Mouse (Mus musculus): ENCODE measurements at regions not wholly inside any gene's neighbourhood (a gene's known extent, or its start where the extent isn't known, plus 50 kb on each side); places are given as distances from the start of the nearest gene placed in this dataset.

DNA sequence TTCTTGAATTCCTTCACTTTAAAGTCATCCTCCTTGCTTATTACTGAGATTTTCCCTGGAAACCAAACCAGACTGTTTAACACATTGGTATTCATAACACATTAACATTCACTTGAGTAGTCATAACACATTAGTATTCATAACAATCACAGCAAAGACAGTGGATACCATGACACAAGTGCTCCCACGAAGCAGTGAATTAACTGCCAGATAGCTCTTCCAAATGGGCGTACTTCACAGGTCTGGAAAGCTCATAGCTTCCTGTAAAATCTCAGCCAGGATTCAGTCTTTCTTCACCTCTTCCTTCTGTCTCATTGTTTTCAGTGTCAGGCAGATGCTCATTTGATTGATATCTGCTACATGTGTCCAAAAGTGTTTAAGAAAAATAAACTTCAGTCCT, 545.7 kb downstream of the Epm2a start:
- Histone ChIP-seq H3K4me1 (ENCODE audit: control insufficient read depth in 1 of 2, insufficient read depth in 2 of 2) (no peaks in the 10 kb centered on the region), H3K4me2 (ENCODE audit: insufficient read depth, low read depth, poor library complexity, severe bottlenecking) (no peak overlapping the region), H3K27ac (ENCODE audit: insufficient read depth, low read depth) (no peak overlapping the region), H3K79me2 (replicated peaks; ENCODE audit: control insufficient read depth, extremely low read depth, insufficient read depth, poor library complexity, severe bottlenecking) (no peaks in the 10 kb centered on the region), H3K9me3 (replicated peaks; ENCODE audit: low read length) (no peaks in the 10 kb centered on the region), H3K27me3 (replicated peaks) (no peaks in the 10 kb centered on the region), H3K36me3 (replicated peaks in 1 of 2; ENCODE audit: control insufficient read depth in 1 of 2, insufficient read depth in 1 of 2, low read length in 1 of 2) (no peaks in the 10 kb centered on the region), H3K4me3 (replicated peaks in 1 of 3; ENCODE audit: low read depth in 2 of 3, low read length in 2 of 3, poor library complexity in 1 of 3) (no peak overlapping the region), H3K9ac (ENCODE audit: insufficient read depth, low read depth) (no peak overlapping the region)
- in situ Hi-C loops (cut with MboI; ENCODE audit: low pct_ligation_motif_present, low pct_unique_long_range_greater_than_20kb, low sequenced_read_pairs) (no loop called here), dilution Hi-C loops (cut with MboI; ENCODE audit: extremely low pct_ligation_motif_present, extremely low pct_unique_long_range_greater_than_20kb, low sequenced_read_pairs) (no loop called here)
- TF ChIP-seq ETS1 (conservative IDR thresholded peaks at IDR 0.05; ENCODE audit: low read depth, low read length): no peak
- no peak for TF ChIP-seq MEF2A (IDR thresholded peaks at IDR 0.05; ENCODE audit: borderline replicate concordance, low read depth, low read length)
- TF ChIP-seq E2F4 (IDR thresholded peaks at IDR 0.05; ENCODE audit: insufficient replicate concordance, low read depth, low read length): no peak
- TF ChIP-seq BHLHE40 (IDR thresholded peaks at IDR 0.05; ENCODE audit: low read depth, low read length): no peak
- no peak for TF ChIP-seq ZNF384 (IDR thresholded peaks at IDR 0.05; ENCODE audit: low read depth, low read length)
- no peak for TF ChIP-seq MAX (IDR thresholded peaks at IDR 0.05; ENCODE audit: low read length)
- no peak for TF ChIP-seq ZC3H11A (IDR thresholded peaks at IDR 0.05; ENCODE audit: low read depth, low read length)
- DNase-seq (ENCODE audit: extremely low read depth): no peak

DNA sequence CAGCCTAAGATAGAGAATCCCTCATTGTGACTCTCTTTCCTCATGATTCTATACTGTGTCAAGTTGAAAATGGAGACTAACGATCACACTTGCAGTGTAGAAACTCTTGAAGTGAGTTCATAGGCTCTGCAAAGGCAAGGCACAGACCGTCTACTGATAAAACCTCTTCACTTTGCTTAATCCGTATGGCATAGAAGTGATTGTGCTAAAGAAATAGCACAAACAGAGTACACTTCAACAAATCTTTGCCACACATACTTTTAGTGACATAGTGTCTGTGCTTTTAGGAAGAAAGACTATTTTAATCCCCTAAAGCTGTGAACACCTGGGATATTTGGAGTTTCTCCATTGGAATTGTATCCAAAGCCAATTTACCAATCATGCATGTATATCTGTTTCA, 578.9 kb downstream of the Epm2a start:
- Histone ChIP-seq H3K9me3 (replicated peaks; ENCODE audit: low read length) (no peaks in the 10 kb centered on the region), H3K4me1 (ENCODE audit: control insufficient read depth in 1 of 2, insufficient read depth in 2 of 2) (no peaks in the 10 kb centered on the region), H3K27ac (ENCODE audit: insufficient read depth, low read depth) (no peak overlapping the region), H3K9ac (ENCODE audit: insufficient read depth, low read depth) (no peak overlapping the region), H3K4me3 (replicated peaks in 1 of 3; ENCODE audit: low read depth in 2 of 3, low read length in 2 of 3, poor library complexity in 1 of 3) (no peak overlapping the region), H3K27me3 (replicated peaks) (no peaks in the 10 kb centered on the region), H3K36me3 (replicated peaks in 1 of 2; ENCODE audit: control insufficient read depth in 1 of 2, insufficient read depth in 1 of 2, low read length in 1 of 2) (no peaks in the 10 kb centered on the region), H3K79me2 (replicated peaks; ENCODE audit: control insufficient read depth, extremely low read depth, insufficient read depth, poor library complexity, severe bottlenecking) (no peaks in the 10 kb centered on the region), H3K4me2 (ENCODE audit: insufficient read depth, low read depth, poor library complexity, severe bottlenecking) (no peak overlapping the region)
- no peak for TF ChIP-seq MEF2A (IDR thresholded peaks at IDR 0.05; ENCODE audit: borderline replicate concordance, low read depth, low read length)
- no peak for TF ChIP-seq TBP (conservative IDR thresholded peaks at IDR 0.05; ENCODE audit: low read depth, low read length)
- TF ChIP-seq E2F4 (IDR thresholded peaks at IDR 0.05; ENCODE audit: insufficient replicate concordance, low read depth, low read length): no peak
- TF ChIP-seq TCF12 (IDR thresholded peaks at IDR 0.05; ENCODE audit: low read depth, low read length): no peak
- TF ChIP-seq ZNF384 (IDR thresholded peaks at IDR 0.05; ENCODE audit: low read depth, low read length): no peak
- no peak for TF ChIP-seq JUND (conservative IDR thresholded peaks at IDR 0.05; ENCODE audit: low read depth, low read length)
- TF ChIP-seq MAZ (IDR thresholded peaks at IDR 0.05; ENCODE audit: low read depth, low read length): no peak
- no peak for TF ChIP-seq NRF1 (IDR thresholded peaks at IDR 0.05; ENCODE audit: low read depth, low read length)
- TF ChIP-seq MAX (IDR thresholded peaks at IDR 0.05; ENCODE audit: low read length): no peak
- no peak for TF ChIP-seq RAD21 (IDR thresholded peaks at IDR 0.05; ENCODE audit: low read depth, low read length)
- TF ChIP-seq CTCF (conservative IDR thresholded peaks at IDR 0.05 in 1 of 2, IDR thresholded peaks at IDR 0.05 in 1 of 2; ENCODE audit: low read depth in 2 of 2, low read length in 2 of 2): no peak
- no peak for TF ChIP-seq MAFK (IDR thresholded peaks at IDR 0.05; ENCODE audit: insufficient replicate concordance, low read length)
- TF ChIP-seq POLR2AphosphoS2 (IDR thresholded peaks at IDR 0.05; ENCODE audit: low read depth, low read length): no peak
- no peak for TF ChIP-seq KAT2A (IDR thresholded peaks at IDR 0.05; ENCODE audit: insufficient replicate concordance, low read length)
- TF ChIP-seq CHD2 (IDR thresholded peaks at IDR 0.05; ENCODE audit: low read length): no peak
- dilution Hi-C loops (cut with MboI; ENCODE audit: extremely low pct_ligation_motif_present, extremely low pct_unique_long_range_greater_than_20kb, low sequenced_read_pairs) (no loop called here), in situ Hi-C loops (cut with MboI; ENCODE audit: low pct_ligation_motif_present, low pct_unique_long_range_greater_than_20kb, low sequenced_read_pairs) (no loop called here)
- no peak for DNase-seq (ENCODE audit: extremely low read depth)

All from CH12.LX (cell line).